Mouse (Mus musculus) kidney, adult 8-10 months (tissue): ENCODE data around the gene Cntnap1.

ENCODE experiments used
- DNase-seq, 2 experiments: peaks; one replicate each; pipeline ENCODE4 v3.0.0; 2022

The Cntnap1 gene

DNA sequence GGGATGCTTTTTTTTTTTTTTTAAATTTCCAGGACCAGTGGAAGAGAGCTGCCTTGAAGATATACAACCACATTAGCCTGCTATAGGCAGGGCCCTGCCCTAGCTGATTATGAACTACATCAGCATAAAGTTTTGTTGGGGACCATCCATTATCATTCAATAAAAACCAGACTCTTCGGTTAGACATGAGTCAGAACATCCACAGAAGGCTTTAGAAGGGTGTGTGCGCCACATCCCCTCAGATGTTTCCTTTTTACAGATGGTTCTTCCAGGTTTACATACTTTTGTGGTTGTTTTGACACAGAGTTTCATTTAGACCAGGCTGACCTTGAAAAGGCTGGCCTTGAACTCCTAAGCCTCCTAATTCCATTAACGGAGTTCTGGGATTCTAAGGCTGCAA lies 54.0 kb downstream of the Cntnap1 start:
- no peak for DNase-seq

DNA sequence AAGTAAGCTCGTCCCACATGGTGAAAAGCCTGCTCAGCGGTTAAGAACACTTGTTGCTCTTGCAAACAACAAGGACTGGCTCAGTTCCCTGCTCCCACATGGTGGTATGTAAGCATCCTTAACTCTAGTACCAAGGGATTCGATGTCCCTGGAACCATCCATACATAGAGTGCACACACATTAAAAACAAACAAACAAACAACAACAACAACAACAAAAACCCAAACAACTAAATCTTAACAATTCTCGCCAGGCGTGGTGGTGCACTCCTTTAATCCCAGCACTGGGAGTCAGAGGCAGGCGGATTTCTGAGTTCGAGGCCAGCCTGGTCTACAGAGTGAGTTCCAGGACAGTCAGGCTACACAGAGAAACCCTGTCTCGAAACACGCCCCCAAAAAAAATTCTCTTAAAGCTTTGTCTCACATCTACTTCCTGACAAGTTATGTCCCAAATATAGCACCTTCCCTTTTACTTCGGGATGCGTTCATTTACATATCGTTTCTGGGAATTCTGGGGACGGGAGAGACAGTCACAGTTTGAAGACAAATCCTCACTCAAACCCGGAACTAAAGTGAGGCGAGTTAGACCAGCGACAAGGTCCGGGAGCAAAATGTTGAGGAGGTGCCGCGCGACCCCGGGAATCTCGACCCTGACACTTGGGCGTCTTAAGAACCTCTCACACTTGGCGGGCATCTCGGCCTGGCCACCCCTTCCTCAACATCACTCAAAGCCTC lies 55.2 kb downstream of the Cntnap1 start:
- DNase-seq: no peak

DNA sequence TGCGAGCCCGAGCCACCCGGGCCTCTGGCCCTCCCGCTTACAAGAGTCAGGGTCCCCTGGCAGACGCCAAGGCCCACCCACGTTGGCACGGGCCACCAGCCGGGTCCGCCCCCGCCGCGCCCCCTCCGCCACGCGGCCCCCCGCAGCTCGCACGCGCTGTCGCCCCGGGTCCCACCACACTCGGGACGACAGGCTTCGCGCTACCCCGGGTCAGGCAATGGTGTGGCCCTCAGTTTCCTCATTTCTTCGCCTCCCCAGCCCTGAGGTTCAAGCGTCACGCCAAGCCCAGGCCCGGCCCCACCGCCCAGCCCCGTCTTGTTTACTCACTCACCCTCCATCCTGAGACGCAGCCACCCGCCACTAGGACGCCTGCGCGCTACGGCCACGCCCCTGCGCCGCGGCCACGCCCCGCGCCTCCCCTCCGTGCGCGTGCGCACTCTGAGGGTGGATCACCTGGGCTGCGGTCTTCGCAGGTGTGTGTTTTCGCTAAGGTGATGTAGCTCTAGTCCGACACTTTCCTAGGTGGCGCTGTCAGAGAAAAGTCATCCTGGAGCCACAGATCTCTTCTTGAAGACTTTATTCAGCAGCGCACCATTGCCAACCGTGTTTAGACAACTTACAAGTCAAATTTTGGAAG lies 55.9 kb downstream of the Cntnap1 start, which contains the start of gene Ezh1:
Gene Ezh1, minus strand, starts transcription at position 399 of the 637 bp plus-strand sequence.
- DNase-seq: peak; percentile 96 to 97

DNA sequence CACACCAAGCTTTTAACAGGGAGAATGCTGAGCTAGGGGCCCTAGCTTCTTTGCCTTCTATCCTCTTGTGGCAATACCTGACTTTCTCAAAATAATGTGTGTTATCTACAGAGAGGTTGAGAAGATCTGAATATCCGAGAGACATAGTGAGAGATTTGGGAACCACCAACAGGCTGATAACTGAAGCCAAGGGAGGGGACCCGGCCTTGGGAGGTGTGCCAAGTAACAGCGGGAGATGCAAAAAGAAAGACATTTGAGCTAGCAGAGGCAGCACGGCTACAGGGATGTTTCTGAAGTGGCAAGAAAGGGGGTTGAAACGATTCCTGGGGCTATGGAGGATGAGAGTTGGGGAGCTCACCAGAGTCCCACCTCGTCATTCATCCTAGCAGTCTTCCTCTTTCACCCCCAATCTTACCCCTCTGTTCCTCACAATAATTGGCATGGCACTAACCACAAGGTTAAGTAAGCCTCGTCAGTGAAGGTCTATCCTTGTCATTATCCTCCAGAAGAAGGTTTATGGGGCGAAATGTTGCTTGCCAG lies 59.1 kb downstream of the Cntnap1 start:
- DNase-seq: no peak

DNA sequence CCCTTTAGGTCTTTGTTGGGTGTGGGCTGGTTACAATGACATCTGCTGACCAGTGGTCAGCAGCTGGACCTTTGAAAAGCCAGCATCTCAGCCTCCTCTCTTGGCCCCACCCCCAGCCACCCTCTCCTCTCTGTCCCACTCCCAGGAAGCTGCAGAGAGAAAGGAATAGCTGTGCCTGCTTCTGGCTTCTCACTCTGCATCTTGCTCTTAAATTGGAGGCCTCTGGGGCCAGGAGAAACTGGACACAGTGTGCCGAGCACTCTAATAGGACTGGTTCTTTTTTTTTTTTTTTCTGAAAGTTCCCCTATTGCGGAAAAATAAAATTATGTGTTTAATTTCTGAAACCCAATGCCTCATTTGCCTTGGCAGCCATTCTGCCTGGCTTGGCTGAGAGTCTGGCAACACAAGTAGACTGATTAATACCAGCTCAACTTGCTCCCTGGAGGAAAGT lies 59.8 kb downstream of the Cntnap1 start:
- DNase-seq: no peak

DNA sequence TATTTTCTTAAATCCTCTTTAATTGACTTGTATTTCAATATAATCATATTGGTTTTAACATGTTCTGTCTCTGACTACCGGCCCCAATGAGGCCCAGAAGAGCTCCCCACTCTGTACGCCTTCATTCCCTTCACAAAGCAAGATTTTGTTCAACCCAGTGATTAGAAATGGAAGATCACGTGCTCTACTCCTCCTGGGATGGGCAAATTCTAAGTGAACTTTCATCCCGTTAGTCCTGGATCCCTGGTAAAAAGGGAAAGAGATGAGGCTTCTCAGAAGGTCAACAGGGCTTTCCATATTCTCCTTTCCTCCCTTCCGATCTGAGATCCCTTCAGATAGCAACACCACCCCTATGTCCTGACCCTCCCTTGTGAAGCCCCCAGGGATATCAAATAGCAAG lies 60.2 kb downstream of the Cntnap1 start:
- peak in 1 of 2 experiments; percentile 30 for DNase-seq

DNA sequence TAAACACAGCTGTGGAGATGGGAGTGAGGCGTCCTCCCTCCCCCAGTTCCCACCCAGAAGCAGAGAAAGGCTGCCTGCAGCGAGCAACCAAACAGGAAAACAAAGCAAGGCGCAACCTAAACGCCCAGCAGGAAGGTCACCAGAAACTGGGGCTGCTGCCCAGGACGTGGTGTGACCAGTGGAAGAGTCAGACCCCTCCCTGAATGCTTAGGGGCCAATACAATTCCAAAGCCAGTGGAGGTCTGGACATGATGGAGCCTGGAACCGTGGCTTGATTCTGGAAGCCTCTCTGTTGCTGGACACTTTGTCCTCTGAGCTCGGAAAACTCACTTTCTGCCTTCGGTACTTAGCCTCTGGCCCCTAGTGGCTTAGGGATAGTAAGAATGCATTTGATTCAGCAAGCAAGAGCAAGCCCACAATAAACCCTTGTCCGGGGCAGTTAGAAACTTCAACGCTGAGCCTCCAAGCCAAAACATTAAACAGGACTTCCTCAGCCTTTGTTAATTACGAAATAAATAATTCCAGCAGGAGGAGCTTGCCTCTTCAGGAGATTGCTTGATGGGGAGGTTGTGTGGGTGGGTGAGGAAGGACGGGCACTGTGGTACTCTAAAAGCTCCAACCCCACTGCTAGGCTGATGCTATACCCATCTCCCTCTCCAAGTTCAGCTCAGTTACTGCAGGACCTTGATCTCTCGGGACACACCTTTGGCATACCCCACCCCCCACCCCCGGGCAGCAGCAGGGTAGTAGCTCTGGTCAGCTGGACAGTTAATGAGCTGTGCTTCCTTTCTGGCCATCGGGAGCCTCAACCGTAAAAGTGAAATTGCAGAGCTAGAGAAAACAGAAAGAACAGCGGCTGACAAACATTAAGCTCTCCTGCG lies 60.9 kb downstream of the Cntnap1 start:
- DNase-seq: peak; percentile 70 to 79

DNA sequence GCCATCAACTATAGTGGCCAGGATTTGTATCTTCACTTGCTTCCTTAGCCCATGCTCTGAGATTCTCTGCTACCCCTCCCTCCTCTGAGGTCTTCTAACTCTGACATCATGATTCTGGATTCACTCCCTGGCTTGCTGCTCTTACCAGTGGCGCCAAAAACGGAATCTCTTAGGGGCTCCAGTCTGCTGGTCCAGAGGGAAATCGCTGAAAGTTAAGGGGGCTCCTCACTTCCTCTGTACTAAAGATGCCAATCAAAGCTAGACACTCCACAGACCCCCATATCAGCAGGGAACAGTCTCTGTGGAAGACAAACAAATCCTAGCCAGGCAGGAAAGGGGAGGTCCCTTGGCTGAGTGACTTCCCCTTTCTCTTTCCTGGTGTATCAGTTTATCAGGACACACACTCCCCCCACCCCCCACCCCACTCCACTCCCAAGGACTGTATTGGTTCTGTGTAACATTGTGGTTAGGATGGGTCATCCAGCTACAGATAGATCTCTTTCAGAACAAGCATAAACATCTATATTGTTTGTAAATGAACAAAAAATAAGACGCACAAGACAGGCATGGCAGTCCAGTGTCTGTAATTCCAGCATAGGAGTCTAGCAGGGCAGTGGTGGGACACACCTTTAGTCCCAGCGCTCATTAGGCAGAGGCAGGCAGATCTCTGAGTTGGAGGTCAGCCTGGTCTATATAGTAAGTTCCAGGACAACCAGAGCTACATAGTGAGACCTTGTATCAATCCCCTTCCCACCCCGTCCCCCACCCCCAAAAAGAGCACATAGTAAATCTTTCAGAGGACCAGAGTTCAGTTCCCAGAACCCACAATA lies 61.9 kb downstream of the Cntnap1 start:
- peak in 1 of 2 experiments; percentile 34 for DNase-seq

DNA sequence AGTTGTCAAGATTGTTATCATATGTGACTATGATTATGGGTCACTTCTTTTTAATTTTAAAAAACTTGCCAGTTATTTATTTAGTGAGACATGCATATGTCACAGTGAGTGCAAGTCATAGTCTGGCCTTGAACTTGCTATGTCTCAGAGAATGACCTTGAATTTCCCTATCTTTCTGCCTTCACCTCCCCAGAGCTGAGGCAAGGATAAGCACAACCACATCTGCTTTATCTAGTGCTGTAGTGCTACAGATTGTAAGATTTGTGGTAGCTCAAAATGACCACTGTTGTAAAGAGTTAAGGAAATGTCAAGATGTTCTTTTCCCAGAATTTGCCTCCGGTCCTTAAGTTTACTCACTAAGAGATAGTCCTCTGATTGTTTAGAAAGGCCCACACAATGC lies 62.9 kb downstream of the Cntnap1 start:
- no peak for DNase-seq

DNA sequence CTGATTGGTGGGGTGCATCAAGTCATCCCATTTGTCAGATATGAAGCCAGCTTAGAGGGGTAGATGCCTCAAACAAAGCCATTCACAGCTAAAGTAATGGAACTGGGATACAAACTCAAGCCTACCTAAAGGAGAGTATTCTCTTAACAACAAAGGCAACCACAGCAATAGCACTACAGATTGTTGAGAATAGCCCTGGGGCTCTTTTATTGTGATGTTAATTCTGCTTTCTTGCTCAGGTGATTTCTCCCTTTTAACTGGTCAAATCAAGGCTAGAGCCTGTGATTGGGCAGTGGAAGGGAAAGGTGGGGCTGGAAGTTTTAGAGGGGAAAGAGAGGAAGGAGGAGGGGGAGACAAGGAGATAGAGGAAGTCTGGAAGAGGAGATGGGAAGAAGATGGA lies 63.8 kb downstream of the Cntnap1 start:
- DNase-seq: no peak

DNA sequence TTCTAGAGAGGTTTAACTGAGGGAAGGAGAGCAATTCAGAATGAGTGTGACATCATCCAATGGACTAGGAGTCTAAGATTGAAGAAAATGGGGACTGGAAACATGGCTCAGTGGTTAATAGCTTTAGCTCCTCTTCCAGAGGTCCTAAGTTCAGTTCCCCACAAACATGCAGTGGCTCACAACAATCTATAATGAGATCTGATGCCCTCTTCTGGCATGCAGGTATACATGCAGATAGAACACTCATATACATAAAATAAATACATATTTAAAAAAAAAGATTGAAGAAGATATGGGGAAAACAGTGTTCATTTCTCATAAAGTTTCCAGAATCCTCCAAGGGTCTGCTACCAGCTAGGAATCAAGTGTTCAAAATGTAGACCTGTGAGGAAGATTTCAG lies 65.1 kb downstream of the Cntnap1 start:
- no peak for DNase-seq

DNA sequence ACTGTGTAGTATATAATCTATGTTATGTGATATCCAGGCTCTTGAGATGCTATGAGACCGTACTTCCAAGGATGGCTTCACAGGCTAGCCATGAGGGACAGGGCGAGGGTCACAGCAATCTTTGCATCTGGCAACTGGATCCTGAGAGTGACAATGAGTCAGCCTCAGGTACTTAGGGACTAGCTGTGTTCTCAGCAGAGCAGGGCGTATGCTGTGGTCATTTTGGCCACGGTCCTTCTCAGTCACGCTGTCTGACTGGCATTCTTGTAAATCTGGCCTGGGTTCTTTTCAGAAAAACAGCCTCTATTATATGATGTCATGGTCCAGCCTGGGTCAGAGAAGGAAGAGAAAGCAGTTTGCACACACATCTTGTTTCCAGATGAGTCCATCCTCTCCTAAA lies 66.5 kb downstream of the Cntnap1 start:
- DNase-seq: no peak

DNA sequence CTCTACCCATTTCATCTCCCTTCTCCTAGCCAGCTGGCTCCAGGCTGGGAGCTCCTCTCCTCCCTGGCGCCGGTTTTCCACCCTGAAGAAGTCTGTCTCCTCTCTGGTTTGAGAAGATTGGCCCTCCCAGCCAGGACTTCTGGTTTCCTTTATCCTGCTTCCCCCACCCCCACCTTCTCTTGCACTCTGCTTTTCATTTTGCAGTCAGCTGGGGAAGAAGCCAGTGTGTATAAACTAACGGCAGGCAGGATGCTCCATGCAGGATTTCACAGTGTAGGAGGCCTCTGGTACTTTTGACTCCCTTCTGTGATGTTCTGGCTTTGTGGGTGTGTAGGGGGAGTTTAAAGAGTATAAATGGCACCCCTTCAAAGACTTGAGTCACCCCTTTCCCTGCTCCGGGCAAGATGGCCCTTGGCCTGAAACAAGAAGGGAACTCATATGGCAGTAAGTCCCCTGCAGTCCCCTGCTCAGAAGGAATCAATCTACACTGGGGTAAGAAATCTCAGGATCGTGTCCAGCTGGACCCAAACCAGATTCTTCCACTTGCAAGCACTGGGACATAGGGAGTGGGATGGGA lies 67.8 kb downstream of the Cntnap1 start:
- no peak for DNase-seq
